20 mouse cellular contexts compared by ENCODE assay signal in genomic region chr2:24366214-24366975, GRCm38 (mm10). TPM values are rescaled to one million over a fixed set of nuclear protein-coding genes. Genes with fewer than 3 reads are reported as not detected.
A peak's percentile ranks its signal among the peaks of the same experiment; 100 is the strongest.
DNase-seq lines count a peak whose midpoint lies in the region; ATAC-seq and TF ChIP-seq lines count a peak whose summit lies in the region.
"Had no signal": no experiment of that assay in that cellular context is flagged by ENCODE, and none has a peak within 500 bp of the region (broad histone marks: within the 10 kb centered on the region; RNA-seq: fewer than 3 reads in every experiment).

No protein-coding gene starts in this region.

- no peaks in the 10 kb centered on the region for H3K27me3 ChIP-seq in liver, embryonic 11.5 days (replicated peaks; ENCODE audit: control insufficient read depth, insufficient read depth, low read length)
- peaks cover 5% of the 10 kb centered on the region for H3K27me3 ChIP-seq in hindbrain, embryonic 11.5 days (ENCODE audit: control insufficient read depth, insufficient read depth, low read length)
- no peaks in the 10 kb centered on the region for H3K27me3 ChIP-seq in stomach, postnatal 0 days (ENCODE audit: control insufficient read depth, insufficient read depth, low read length)

- H3K4me1 ChIP-seq in liver, embryonic 11.5 days (replicated peaks; ENCODE audit: control insufficient read depth, insufficient read depth, low read length): 0 out of 2 replicates have a peak, but pooled peaks cover 2% of the 10 kb centered on the region
- H3K4me1 ChIP-seq in hindbrain, embryonic 11.5 days (replicated peaks; ENCODE audit: control insufficient read depth, insufficient read depth, low read length): no peaks in the 10 kb centered on the region
- H3K4me1 ChIP-seq in stomach, postnatal 0 days (replicated peaks; ENCODE audit: control insufficient read depth, insufficient read depth): peaks cover 2% of the 10 kb centered on the region; the same call in 1 of the 2 replicates

- H3K4me3 ChIP-seq in liver, embryonic 11.5 days (ENCODE audit: low read depth, low read length): no peak overlapping the region
- H3K4me3 ChIP-seq in hindbrain, embryonic 11.5 days (ENCODE audit: low read depth, low read length): no peak overlapping the region
- H3K4me3 ChIP-seq in stomach, postnatal 0 days (ENCODE audit: low read depth, low read length): no peak overlapping the region

- no peaks in the 10 kb centered on the region for H3K36me3 ChIP-seq in liver, embryonic 11.5 days (ENCODE audit: control insufficient read depth, insufficient read depth, low read length)
- H3K36me3 ChIP-seq in hindbrain, embryonic 11.5 days (ENCODE audit: control insufficient read depth, insufficient read depth, low read length): no peaks in the 10 kb centered on the region
- no peaks in the 10 kb centered on the region for H3K36me3 ChIP-seq in stomach, postnatal 0 days (ENCODE audit: control insufficient read depth, insufficient read depth, low read length)
- H3K36me3 ChIP-seq: embryonic facial prominence, embryonic 10.5 days; heart, embryonic 13.5 days; limb, embryonic 15.5 days had no signal

- H3K27ac ChIP-seq in liver, embryonic 11.5 days (ENCODE audit: low read depth, low read length): no peak overlapping the region
- H3K27ac ChIP-seq in hindbrain, embryonic 11.5 days (ENCODE audit: low read depth, low read length): no peak overlapping the region
- no peak overlapping the region for H3K27ac ChIP-seq in stomach, postnatal 0 days (replicated peaks)
- H3K27ac ChIP-seq: forebrain, embryonic 13.5 days; heart, embryonic 13.5 days; hindbrain, postnatal 0 days; limb, embryonic 15.5 days had no signal

- peak; percentile 31 for DNase-seq in liver, embryonic 11.5 days (ENCODE audit: low spot score)
- no peak for DNase-seq in liver
- DNase-seq in CD4-positive, CD25-positive, alpha-beta regulatory T cell, adult 2 months (ENCODE audit: low read depth, low spot score): peak; percentile 63
- DNase-seq in natural killer cell, adult 2 months (ENCODE audit: low spot score in 2 of 2): peak; percentile 26 to 42
- no peak for DNase-seq in hindbrain, embryonic 11.5 days (ENCODE audit: low spot score)
- no peak for DNase-seq in stomach, postnatal 0 days (ENCODE audit: low spot score)
- DNase-seq in spleen, postnatal 14 days (ENCODE audit: low spot score in 2 of 2): no peak
- DNase-seq: adrenal gland, postnatal 36 days; gastrocnemius, postnatal 25 days; heart, postnatal 4 days; right cerebral cortex, adult 18-20 months had no signal

- no peak overlapping the region for H3K9ac ChIP-seq in liver, embryonic 11.5 days (ENCODE audit: low read depth, low read length)
- no peak overlapping the region for H3K9ac ChIP-seq in hindbrain, embryonic 11.5 days (ENCODE audit: low read depth, low read length)
- H3K9ac ChIP-seq in stomach, postnatal 0 days (ENCODE audit: low read length): no peak overlapping the region
- H3K9ac ChIP-seq: limb, embryonic 15.5 days had no signal

- no peak for ATAC-seq in liver, embryonic 11.5 days (replicated peaks; ENCODE audit: low FRiP score)
- ATAC-seq in inflammation-experienced regulatory T-cells, adult 6 months: peak; percentile 39
- ATAC-seq in hindbrain, embryonic 11.5 days (ENCODE audit: low FRiP score): no peak
- no peak for ATAC-seq in stomach, postnatal 0 days (ENCODE audit: low FRiP score, low TSS enrichment)

- H3K9me3 ChIP-seq in liver, embryonic 11.5 days (ENCODE audit: control insufficient read depth, low read length): no peaks in the 10 kb centered on the region
- no peaks in the 10 kb centered on the region for H3K9me3 ChIP-seq in hindbrain, embryonic 11.5 days (ENCODE audit: control insufficient read depth, low read length)
- H3K9me3 ChIP-seq in stomach, postnatal 0 days (ENCODE audit: control insufficient read depth, low read length): no peaks in the 10 kb centered on the region
- H3K9me3 ChIP-seq: embryonic facial prominence, embryonic 10.5 days; forebrain, embryonic 13.5 days; heart, embryonic 13.5 days; limb, embryonic 15.5 days; megakaryocyte, embryonic 14.5 days had no signal

- TF ChIP-seq CTCF in stomach, postnatal 0 days (IDR thresholded peaks at IDR 0.05; ENCODE audit: low read depth): no peak

- no peak for TF ChIP-seq EP300 in stomach, postnatal 0 days (optimal IDR thresholded peaks at IDR 0.05)

- WGBS in liver, embryonic 11.5 days: 70% methylated on average over 12 of the region's 12 CpGs
- WGBS in hindbrain, embryonic 11.5 days: 79% methylated on average over 12 of the region's 12 CpGs
- 65% methylated on average over 12 of the region's 12 CpGs for WGBS in stomach, postnatal 0 days

- no peak overlapping the region for H3K4me2 ChIP-seq in liver, embryonic 11.5 days
- H3K4me2 ChIP-seq in hindbrain, embryonic 11.5 days (replicated peaks; ENCODE audit: low read depth, low read length): no peak overlapping the region
- no peak overlapping the region for H3K4me2 ChIP-seq in stomach, postnatal 0 days (replicated peaks; ENCODE audit: low read depth)

RNA-seq across cellular contexts. Expression of gene Psd4, which starts 1.0 kb away (rescaled TPM):
- polyA plus RNA-seq in liver, embryonic 11.5 days (2014; fragmentation: Nextera tagmentation; extraction: Ambion mirVana): 13.1 and 17.3 TPM in 2 replicates
- polyA plus RNA-seq in inflammation-experienced regulatory T-cells, adult 6 months (2017; shearing (Covaris generic)): 10 to 100 TPM; 85.2 to 93.8 (median 89.3) TPM
- 0.45 and 0.46 TPM in 2 replicates for polyA plus RNA-seq in hindbrain, embryonic 11.5 days (2014; fragmentation: Nextera tagmentation; extraction: Ambion mirVana)
- 9.2 and 10.2 TPM in 2 replicates for polyA plus RNA-seq in stomach, postnatal 0 days (2015; fragmentation: Nextera tagmentation; extraction: Ambion mirVana)

RNA-seq across cellular contexts. Expression of gene Il1rn, which starts 29.7 kb away (rescaled TPM):
- 0.17 and 0.34 TPM in 2 replicates for polyA plus RNA-seq in liver, embryonic 11.5 days (2014; fragmentation: Nextera tagmentation; extraction: Ambion mirVana)
- polyA plus RNA-seq in inflammation-experienced regulatory T-cells, adult 6 months (2017; shearing (Covaris generic)): 1 to 10 TPM in 2 of 3 experiments, under 1 TPM in 1; 0.57 to 1.3 (median 1.1) TPM
- polyA plus RNA-seq in hindbrain, embryonic 11.5 days (2014; fragmentation: Nextera tagmentation; extraction: Ambion mirVana): not detected in 2 replicates
- 22.4 and 30.0 TPM in 2 replicates for polyA plus RNA-seq in stomach, postnatal 0 days (2015; fragmentation: Nextera tagmentation; extraction: Ambion mirVana)
- polyA plus RNA-seq: embryonic facial prominence, embryonic 10.5 days; forebrain, embryonic 13.5 days; midbrain, embryonic 16.5 days; neural tube, embryonic 11.5 days had no signal

Comparison
In these comparisons a context has a peak if more than half of its experiments do, and no peak if none do; other contexts are left out.
1. DNase-seq: peak in liver, embryonic 11.5 days (single experiment), CD4-positive, CD25-positive, alpha-beta regulatory T cell, adult 2 months (single experiment) and natural killer cell, adult 2 months (2 of 2); none in liver (single experiment), hindbrain, embryonic 11.5 days (single experiment), stomach, postnatal 0 days (single experiment) and spleen, postnatal 14 days (0 of 2).
2. RNA of gene Il1rn, which starts 29.7 kb away (polyA plus RNA-seq): 22.4 to 30.0 TPM in stomach, postnatal 0 days; 0.57 to 1.3 TPM in inflammation-experienced regulatory T-cells, adult 6 months, 0.17 to 0.34 TPM in liver, embryonic 11.5 days and not detected in hindbrain, embryonic 11.5 days; every median in the first group is over 10 times any median in the second.